Mouse (Mus musculus) mouse embryonic stem cell (cell line): ENCODE measurements around the gene Pnlip.

ENCODE experiments used
- in situ Hi-C, 2 experiments: fragments of 300-500 bp; cut with MboI; formaldehyde crosslinking; loops; 1 replicate in 1 of 2; 3 replicates in 1 of 2; pipeline ENCODE4 v1.14.3; 2019 to 2020; ENCODE audit warnings: low sequenced_read_pairs in 2 of 2, low pct_unique_long_range_greater_than_20kb in 1 of 2, mixed read lengths in 1 of 2; ENCODE audit not compliant: unreplicated experiment in 1 of 2

The Pnlip gene

DNA sequence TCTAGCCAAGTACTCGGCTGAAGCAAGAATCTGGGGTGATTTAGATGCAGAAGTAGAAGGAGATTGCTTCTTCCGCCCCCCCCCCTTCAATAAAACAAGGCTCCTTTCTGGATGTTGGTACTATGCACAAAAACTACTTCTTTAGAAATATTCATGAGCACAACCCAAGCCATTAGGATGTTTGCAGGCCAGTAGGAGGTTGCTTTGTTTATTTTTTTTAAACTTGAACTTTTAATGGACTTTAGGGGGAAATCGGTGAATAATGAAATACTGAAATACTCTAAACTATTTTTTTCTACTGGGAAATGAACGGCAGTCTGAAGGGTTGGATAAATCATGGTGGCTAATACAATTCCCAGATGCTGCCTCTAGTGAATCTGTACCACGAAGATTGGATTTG is at the start of gene Pnlip:
Gene Pnlip (plus strand): TSS at position 301 of the 400 bp plus-strand sequence.
- in situ Hi-C loops, result no loop called here

GRCm38 (mm10) chr19:58609716-58610115 is 42.6 kb upstream of the Pnlip start:
- in situ Hi-C loops, result no loop called here

DNA sequence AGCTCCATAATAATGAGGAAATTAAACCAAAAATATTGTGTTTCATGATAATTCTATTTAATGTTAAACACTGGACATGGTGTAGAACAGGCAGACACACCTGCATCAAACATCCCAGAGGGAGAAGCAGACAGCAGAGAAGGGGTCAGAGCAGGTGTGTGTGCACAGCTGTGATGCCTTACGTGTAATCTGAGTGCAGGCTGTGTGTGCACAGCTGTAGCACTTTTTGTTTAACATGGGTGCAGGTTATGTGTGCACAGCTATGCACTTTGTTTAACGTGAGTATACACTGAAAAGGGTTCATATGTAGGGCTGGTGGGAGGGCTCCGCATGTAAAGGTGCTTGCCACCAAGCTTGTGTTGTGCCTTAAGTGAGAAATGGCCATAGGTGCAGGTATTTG is 39.6 kb upstream of the Pnlip start:
- in situ Hi-C loops, result no loop called here

DNA sequence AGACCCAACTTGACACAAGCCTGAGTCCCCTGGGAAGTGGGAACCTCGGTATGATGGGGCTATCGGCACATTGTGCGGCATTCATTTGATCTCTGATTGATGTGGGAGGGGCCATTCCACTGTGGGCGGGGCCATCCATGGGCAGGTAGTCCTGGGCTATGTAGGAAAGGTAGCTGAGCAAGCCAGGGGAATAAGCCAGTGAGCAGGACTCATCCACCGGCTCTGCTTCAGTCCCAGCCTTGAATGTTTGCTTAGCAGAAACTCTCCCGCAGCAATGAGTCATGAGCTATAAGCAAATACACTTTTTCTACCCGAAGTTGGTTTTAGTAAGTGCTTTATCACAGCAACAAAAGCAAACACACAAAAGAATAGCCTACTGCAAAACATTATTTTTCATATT is 35.7 kb upstream of the Pnlip start:
- in situ Hi-C loops, result no loop called here

- in situ Hi-C loops, result no loop called here
Measured at GRCm38 (mm10) chr19:58620661-58621060, 31.6 kb upstream of the Pnlip start.

DNA sequence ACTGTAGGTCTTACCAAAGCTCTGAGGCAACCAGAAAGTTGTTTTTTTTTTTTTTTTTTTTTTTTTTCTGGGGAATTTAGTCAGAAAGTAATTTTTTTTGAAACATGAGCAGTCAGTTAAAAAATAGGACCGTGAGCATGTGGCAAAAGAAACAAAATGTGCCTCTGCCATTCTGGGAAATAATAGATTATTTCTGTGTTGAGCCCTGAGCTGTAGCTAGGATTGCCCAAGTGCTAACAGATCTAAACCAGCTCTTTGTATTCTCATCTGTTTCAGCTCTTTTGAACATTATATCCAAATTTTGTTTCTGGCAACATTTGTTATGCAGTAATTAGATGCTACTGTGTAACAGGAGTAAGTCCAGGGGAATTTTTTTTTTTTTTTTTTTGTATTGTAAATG is 30.7 kb upstream of the Pnlip start:
- in situ Hi-C loops, result no loop called here

DNA sequence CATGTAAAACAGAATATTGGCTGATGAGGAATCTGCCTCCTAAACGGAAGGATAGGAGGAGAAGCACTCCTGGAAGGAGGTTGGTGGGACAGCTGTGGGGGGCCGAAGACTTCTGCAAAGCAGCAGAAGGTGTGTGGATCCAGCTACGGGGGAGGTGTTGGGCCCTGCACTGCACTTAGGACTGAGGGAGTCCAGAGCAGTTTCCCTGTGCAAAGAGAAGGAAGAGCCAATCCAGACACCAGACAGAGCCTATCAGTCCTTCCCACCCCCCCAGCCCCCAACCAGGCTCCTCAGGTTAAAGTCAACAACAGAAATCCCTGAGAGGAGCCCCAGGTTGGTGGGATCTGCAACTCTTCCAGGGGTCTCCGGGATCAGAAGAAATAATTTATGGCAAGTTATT is 27.5 kb upstream of the Pnlip start:
- in situ Hi-C loops, result no loop called here

DNA sequence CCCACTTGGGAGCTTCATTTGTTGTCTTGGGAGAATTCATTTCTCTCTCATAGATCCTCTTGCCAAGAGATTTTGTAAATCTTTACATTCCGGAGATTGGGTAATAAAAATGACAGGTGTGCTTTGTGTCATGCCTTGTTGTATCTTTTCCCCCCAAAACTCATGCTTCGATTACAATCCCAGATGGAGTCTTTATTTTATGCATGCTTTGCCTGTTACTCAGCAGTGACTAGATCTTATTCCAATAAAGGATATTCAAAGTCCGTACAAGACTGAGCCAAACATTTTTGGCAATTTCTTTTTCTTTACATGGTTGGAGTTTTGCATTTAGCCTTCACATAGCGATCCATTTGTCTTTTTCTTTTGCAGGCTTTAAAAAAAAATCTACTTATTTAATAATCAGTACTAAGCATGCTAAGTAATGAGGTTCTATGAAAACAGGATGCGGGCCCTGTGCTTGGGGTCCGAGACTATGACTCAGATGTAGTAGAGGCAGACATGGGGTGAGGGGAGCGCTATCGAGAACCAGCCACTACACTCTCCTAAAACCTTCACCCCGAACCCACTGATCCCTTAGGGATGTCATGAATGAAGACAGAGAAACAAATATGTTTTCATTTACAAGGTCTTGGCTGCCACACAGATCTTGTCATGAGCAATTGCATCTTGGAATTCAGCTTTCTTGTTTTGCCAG is 26.9 kb upstream of the Pnlip start:
- in situ Hi-C loops, result no loop called here

DNA sequence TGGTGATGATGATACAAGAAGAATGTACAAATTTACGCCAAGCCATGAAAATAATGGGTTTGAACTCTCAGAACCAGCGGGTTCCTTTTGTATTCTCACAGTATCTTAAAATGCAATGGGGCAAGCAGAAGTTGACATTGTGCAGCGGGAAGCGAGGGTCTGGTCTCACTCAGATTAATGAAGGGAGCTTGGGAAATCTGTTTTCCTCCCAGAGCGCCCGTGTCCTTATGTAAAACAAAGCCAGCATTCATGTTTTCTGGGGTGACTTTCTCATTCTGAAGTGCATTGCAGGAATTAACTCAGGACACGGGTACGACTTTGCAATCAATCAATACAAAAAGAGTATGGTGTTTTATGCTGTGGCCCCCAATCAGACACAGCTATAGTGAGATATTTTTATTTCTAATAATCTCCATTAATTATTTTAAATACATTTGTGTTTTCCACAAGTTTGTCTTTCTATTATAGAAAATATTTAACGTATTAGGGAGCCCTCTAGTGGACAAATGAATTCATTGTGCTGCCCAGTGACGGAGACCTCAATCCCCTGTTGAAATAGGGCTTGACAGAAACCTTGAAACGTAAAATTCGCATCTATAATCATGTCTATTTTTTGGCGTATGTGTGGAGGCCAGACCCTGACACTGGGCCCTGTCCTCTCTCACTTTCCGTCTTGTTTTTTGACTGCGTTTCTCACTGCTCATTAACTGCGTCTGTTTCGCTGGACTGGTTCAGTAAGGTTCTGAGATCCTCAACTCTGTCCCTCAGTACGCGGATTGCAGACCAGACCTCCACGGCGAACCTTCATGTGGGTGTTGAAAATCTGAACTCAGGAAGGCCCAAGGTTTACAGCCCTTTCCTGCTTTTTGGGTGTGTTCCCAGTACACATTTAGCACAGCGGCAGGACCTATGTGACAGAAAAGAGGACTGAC is 24.6 kb upstream of the Pnlip start:
- in situ Hi-C loops, result no loop called here

DNA sequence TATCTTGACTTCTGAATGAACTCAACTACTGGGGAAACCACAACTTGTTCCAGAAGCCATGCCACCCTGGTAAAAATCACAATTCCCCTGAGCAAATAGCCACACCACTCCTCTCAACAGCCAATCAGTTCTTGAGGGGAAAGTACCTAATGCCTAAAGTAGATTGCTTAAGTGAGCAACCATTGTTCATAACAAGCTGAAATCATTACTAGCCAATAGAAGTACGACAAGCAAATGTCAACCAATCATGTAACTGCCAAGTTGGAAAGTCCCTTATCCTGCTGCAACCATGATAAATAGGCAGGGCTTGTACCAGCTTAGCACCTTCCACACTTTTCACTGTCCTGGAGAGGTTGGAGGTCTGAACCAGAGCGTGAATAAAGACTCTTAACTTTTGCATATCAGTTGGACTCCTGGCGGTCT is 22.9 kb upstream of the Pnlip start:
- in situ Hi-C loops, result no loop called here

- in situ Hi-C loops, result no loop called here
Measured at GRCm38 (mm10) chr19:58650036-58650435, 2.3 kb upstream of the Pnlip start.

DNA sequence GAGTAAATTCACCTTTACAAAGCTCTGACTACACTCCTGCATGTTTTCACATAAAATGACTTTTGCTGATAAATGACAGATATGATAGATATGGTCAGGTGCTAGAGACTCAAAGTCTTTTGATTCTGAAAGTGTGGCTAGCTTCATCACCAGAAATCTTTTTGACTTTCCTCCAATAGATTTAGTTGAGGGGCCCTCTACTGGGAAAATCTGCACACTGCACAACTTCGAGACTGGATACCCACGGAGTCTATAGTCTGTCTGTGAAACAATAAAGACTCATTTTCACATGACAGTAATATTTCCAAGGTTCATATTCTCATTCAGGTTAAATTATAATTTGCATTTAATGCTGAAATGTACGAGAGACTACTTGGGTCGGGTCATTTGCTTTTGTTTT is 9.8 kb downstream of the Pnlip start:
- in situ Hi-C loops, result no loop called here

DNA sequence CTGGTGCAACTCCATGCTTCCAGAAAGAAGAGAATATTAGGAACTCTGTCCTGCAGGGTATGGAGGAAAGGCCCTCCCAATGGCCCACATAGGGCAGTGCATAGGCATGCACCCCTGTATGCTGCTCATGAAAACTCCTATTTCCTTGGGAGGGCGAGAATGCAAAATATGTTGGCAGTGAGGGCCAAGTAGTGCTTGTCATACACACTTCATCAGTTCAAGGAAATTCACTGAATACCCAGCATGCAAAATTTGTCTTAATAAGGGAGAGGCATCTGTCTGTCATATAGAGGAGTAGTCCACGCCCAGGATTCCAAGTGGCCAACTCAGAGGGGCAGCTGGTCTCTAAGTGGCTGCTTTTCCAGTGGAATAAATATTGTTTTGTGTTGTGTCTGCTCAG is 11.0 kb downstream of the Pnlip start:
- in situ Hi-C loops, result no loop called here

DNA sequence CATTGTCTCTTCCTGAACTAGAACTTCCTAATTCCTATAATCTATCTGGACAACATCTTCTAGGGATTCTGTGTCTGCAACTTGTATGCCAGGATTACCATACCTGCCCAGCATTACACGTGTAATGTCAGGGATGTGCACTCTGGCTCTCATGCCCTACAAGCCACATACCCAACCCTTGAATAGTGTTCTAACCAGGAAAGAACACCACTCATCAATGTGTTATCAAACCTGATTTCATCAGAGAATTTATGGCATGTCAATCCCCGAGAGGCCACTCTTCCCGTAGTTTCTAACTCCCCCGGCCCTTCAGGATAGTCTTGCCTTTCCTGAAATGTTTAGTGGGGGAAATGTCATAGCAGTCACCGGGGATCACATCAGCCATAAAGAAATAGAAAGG is 12.6 kb downstream of the Pnlip start:
- in situ Hi-C loops, result no loop called here

- in situ Hi-C loops, result no loop called here
Measured at GRCm38 (mm10) chr19:58674644-58675043, 22.3 kb downstream of the Pnlip start.

DNA sequence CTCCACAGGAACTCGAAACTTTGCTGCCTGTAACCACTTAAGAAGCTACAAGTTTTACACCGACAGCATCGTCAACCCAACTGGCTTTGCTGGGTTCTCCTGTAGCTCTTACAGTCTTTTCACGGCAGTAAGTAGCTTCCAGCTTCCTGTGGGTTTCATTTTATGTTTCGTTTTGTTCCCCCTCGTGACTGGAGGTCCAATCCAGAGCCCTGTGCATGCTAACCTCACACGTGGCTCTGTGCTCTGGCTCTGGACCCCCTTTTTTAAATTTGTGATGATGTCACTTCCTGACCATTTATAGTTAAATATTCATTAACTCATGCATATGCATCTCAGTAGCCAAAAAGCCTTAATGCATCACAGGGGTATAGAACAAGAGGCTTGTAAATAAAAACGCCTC is 24.8 kb downstream of the Pnlip start:
- in situ Hi-C loops, result no loop called here

DNA sequence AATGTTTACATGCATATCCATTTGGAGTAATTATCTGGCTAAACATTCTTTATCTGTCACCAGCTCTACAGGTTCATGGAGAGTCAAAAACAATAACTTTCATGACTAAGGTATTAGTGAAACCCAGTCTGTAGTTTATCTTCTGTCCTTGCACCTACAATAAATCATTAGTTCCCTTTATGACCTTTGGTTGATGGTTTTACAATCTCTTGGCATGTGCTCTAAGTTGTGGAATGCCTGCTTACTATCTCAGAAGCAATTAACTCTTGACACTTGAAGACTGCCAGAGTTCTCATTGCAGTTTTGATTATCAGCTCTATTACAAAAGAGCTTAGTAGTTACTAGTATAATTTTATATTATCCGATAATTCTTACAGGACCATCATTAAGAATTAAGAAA is 36.6 kb downstream of the Pnlip start:
- in situ Hi-C loops, result no loop called here

GRCm38 (mm10) chr19:58695314-58695713 is 43.0 kb downstream of the Pnlip start:
- in situ Hi-C loops, result no loop called here

DNA sequence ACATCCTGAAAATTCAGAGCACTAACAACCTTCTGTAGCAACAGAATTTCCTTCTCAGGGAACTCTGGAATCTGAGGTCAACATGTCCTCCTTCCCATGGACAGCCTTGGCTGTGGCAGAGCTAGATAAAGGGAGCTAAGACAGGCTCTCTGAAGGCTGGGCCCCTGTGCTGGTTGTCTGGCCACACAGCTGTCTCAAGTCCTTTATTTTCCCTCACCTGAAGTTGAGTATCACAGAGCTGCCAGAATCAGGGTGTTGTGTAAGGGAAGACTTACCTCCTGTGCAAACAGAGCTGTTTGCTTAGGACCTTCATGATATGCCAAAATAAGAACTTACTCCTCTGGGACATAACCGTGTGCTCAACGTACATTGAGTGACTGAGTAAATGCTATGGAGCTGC is 43.9 kb downstream of the Pnlip start:
- in situ Hi-C loops, result no loop called here

GRCm38 (mm10) chr19:58704556-58704955 is 52.3 kb downstream of the Pnlip start:
- in situ Hi-C loops, result no loop called here
